Comparison of ENCODE assay signal across 8 mouse cellular contexts in the genomic region with DNA sequence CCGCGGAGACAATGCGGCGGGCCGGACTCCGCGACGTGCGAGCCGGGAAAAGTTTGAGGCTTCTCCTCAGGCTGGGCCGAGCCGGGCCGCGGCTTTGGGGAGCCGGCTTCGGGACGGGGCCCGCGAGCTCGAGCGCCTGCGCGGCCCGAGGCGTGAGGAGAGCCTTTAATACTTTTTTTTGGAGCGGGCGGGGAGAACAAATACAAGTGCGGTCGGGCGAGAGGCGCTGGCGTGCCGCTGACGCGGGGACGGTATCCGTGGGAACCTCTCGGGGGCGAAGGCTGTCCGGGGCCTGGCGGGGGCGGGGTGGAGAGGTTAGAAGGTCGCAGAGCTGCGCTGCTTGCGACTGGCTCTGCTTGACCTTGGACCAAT.
DNase-seq lines count a peak whose midpoint lies in the region; ATAC-seq and TF ChIP-seq lines count a peak whose summit lies in the region.

No protein-coding gene starts in this region.

- WGBS in heart, embryonic 12.5 days: under 1% methylated on average over 45 of the region's 45 CpGs
- under 1% methylated on average over 45 of the region's 45 CpGs for WGBS in kidney, postnatal 0 days
- 0% methylated on average over 45 of the region's 45 CpGs for WGBS in liver, embryonic 12.5 days (ENCODE audit: insufficient replicate concordance)
- WGBS in neural tube, embryonic 11.5 days: under 1% methylated on average over 45 of the region's 45 CpGs
- WGBS in stomach, postnatal 0 days: 1% methylated on average over 45 of the region's 45 CpGs

- DNase-seq in CD4-positive helper T cell, adult 2 months (ENCODE audit: low read depth, low spot score): peak; percentile 20
- peak; percentile 26 for DNase-seq in brain, embryonic 18.5 days (ENCODE audit: low read depth, low spot score)
- DNase-seq in kidney, postnatal 0 days (ENCODE audit: low spot score): peak; percentile 84
- peak; percentile 82 for DNase-seq in neural tube, embryonic 11.5 days (ENCODE audit: low spot score)
- DNase-seq in stomach, postnatal 0 days (ENCODE audit: low spot score): peak; percentile 76

- H3K27ac ChIP-seq in heart, embryonic 12.5 days (ENCODE audit: poor library complexity, severe bottlenecking): peak overlapping the region; percentile 94
- peak overlapping the region; percentile 96 for H3K27ac ChIP-seq in kidney, postnatal 0 days
- H3K27ac ChIP-seq in liver, embryonic 12.5 days: peak overlapping the region; percentile 90
- H3K27ac ChIP-seq in neural tube, embryonic 11.5 days (ENCODE audit: low read depth, low read length): peak overlapping the region; percentile 85
- peak overlapping the region; percentile 95 for H3K27ac ChIP-seq in stomach, postnatal 0 days (replicated peaks)

- ATAC-seq in heart, embryonic 12.5 days (ENCODE audit: insufficient number of reproducible peaks, low FRiP score): peak; percentile 83
- ATAC-seq in kidney, postnatal 0 days (replicated peaks; ENCODE audit: low FRiP score, low read depth): peak; percentile 56
- peak; percentile 56 for ATAC-seq in liver, embryonic 12.5 days
- ATAC-seq in neural tube, embryonic 11.5 days (ENCODE audit: insufficient read depth, low FRiP score, low TSS enrichment): peak; percentile 39; the same call in 1 of the 2 replicates
- ATAC-seq in stomach, postnatal 0 days (ENCODE audit: low FRiP score, low TSS enrichment): peak; percentile 77

- H3K27me3 ChIP-seq in erythroblast, embryonic 14.5 days (ENCODE audit: control insufficient read depth): no peaks in the 10 kb centered on the region
- H3K27me3 ChIP-seq in heart, embryonic 12.5 days (replicated peaks): no peaks in the 10 kb centered on the region
- H3K27me3 ChIP-seq in kidney, postnatal 0 days (ENCODE audit: insufficient read depth, low read length): no peaks in the 10 kb centered on the region
- no peaks in the 10 kb centered on the region for H3K27me3 ChIP-seq in liver, embryonic 12.5 days (replicated peaks)
- no peaks in the 10 kb centered on the region for H3K27me3 ChIP-seq in neural tube, embryonic 11.5 days (ENCODE audit: control insufficient read depth, insufficient read depth, low read length)
- H3K27me3 ChIP-seq in stomach, postnatal 0 days (ENCODE audit: control insufficient read depth, insufficient read depth, low read length): no peaks in the 10 kb centered on the region

- H3K4me3 ChIP-seq in erythroblast, embryonic 14.5 days (replicated peaks): peak overlapping the region; percentile 90
- H3K4me3 ChIP-seq in heart, embryonic 12.5 days: peak overlapping the region; percentile 80
- H3K4me3 ChIP-seq in kidney, postnatal 0 days (replicated peaks; ENCODE audit: low read depth, low read length): peak overlapping the region; percentile 84
- H3K4me3 ChIP-seq in liver, embryonic 12.5 days: peak overlapping the region; percentile 92
- peak overlapping the region; percentile 73 for H3K4me3 ChIP-seq in neural tube, embryonic 11.5 days (ENCODE audit: low read depth, low read length)
- peak overlapping the region; percentile 70 for H3K4me3 ChIP-seq in stomach, postnatal 0 days (ENCODE audit: low read depth, low read length)

- TF ChIP-seq EP300 in stomach, postnatal 0 days (optimal IDR thresholded peaks at IDR 0.05): no peak

- peak overlapping the region; percentile 94 for H3K9ac ChIP-seq in heart, embryonic 12.5 days
- H3K9ac ChIP-seq in kidney, postnatal 0 days (ENCODE audit: low read depth, low read length): peak overlapping the region; percentile 84
- H3K9ac ChIP-seq in liver, embryonic 12.5 days: peak overlapping the region; percentile 96
- peak overlapping the region; percentile 86 for H3K9ac ChIP-seq in neural tube, embryonic 11.5 days (ENCODE audit: low read length)
- peak overlapping the region; percentile 82 for H3K9ac ChIP-seq in stomach, postnatal 0 days (ENCODE audit: low read length)

- peaks cover 36% of the 10 kb centered on the region for H3K4me1 ChIP-seq in erythroblast, embryonic 14.5 days (ENCODE audit: control insufficient read depth)
- peaks cover 14% of the 10 kb centered on the region for H3K4me1 ChIP-seq in heart, embryonic 12.5 days (replicated peaks)
- peaks cover 11% of the 10 kb centered on the region; the same call in 1 of the 2 replicates for H3K4me1 ChIP-seq in kidney, postnatal 0 days (replicated peaks; ENCODE audit: insufficient read depth, low read length)
- peaks cover 28% of the 10 kb centered on the region for H3K4me1 ChIP-seq in liver, embryonic 12.5 days
- H3K4me1 ChIP-seq in neural tube, embryonic 11.5 days (ENCODE audit: control insufficient read depth, insufficient read depth, low read length): no peaks in the 10 kb centered on the region; the same call in 1 of the 2 replicates
- H3K4me1 ChIP-seq in stomach, postnatal 0 days (replicated peaks; ENCODE audit: control insufficient read depth, insufficient read depth): no peaks in the 10 kb centered on the region

- no peaks in the 10 kb centered on the region for H3K9me3 ChIP-seq in erythroblast, embryonic 14.5 days (ENCODE audit: control insufficient read depth, low read length)
- no peaks in the 10 kb centered on the region for H3K9me3 ChIP-seq in heart, embryonic 12.5 days (replicated peaks)
- no peaks in the 10 kb centered on the region for H3K9me3 ChIP-seq in kidney, postnatal 0 days (replicated peaks; ENCODE audit: low read length)
- H3K9me3 ChIP-seq in liver, embryonic 12.5 days (replicated peaks): no peaks in the 10 kb centered on the region
- H3K9me3 ChIP-seq in neural tube, embryonic 11.5 days (ENCODE audit: control insufficient read depth, low read length): no peaks in the 10 kb centered on the region
- no peaks in the 10 kb centered on the region for H3K9me3 ChIP-seq in stomach, postnatal 0 days (ENCODE audit: control insufficient read depth, low read length)

- peaks cover 24% of the 10 kb centered on the region for H3K36me3 ChIP-seq in erythroblast, embryonic 14.5 days (ENCODE audit: control insufficient read depth)
- H3K36me3 ChIP-seq in heart, embryonic 12.5 days: peaks cover 5% of the 10 kb centered on the region; the same call in 1 of the 2 replicates
- no peaks in the 10 kb centered on the region for H3K36me3 ChIP-seq in kidney, postnatal 0 days (ENCODE audit: insufficient read depth, low read length)
- peaks cover 14% of the 10 kb centered on the region; the same call in 1 of the 2 replicates for H3K36me3 ChIP-seq in liver, embryonic 12.5 days
- no peaks in the 10 kb centered on the region for H3K36me3 ChIP-seq in neural tube, embryonic 11.5 days (ENCODE audit: control insufficient read depth, insufficient read depth, low read length)
- no peaks in the 10 kb centered on the region for H3K36me3 ChIP-seq in stomach, postnatal 0 days (ENCODE audit: control insufficient read depth, insufficient read depth, low read length)

- H3K4me2 ChIP-seq in heart, embryonic 12.5 days: peak overlapping the region; percentile 70
- peak overlapping the region; percentile 84 for H3K4me2 ChIP-seq in kidney, postnatal 0 days (ENCODE audit: low read length)
- H3K4me2 ChIP-seq in liver, embryonic 12.5 days: peak overlapping the region; percentile 90
- H3K4me2 ChIP-seq in neural tube, embryonic 11.5 days (ENCODE audit: low read depth): peak overlapping the region; percentile 40
- peak overlapping the region; percentile 63 for H3K4me2 ChIP-seq in stomach, postnatal 0 days (replicated peaks; ENCODE audit: low read depth)

- TF ChIP-seq CTCF in kidney, postnatal 0 days (IDR thresholded peaks at IDR 0.05; ENCODE audit: low read depth): no peak
- TF ChIP-seq CTCF in stomach, postnatal 0 days (IDR thresholded peaks at IDR 0.05; ENCODE audit: low read depth): 0 out of 2 replicates have a peak, but pooled peaks have one; percentile 1

Comparison
In these comparisons a context has a peak if more than half of its experiments do, and no peak if none do; other contexts are left out.
1. Peak in every context shown above with its lines: DNase-seq, ATAC-seq, H3K4me3 ChIP-seq and H3K27ac ChIP-seq.
2. DNase-seq: peak in every context shown above with its lines; median percentile 84 in kidney, postnatal 0 days; 82 in neural tube, embryonic 11.5 days; 76 in stomach, postnatal 0 days; 26 in brain, embryonic 18.5 days; 20 in CD4-positive helper T cell, adult 2 months.
3. H3K4me2 ChIP-seq: peak in every context shown above with its lines; median percentile 90 in liver, embryonic 12.5 days; 84 in kidney, postnatal 0 days; 70 in heart, embryonic 12.5 days; 63 in stomach, postnatal 0 days; 40 in neural tube, embryonic 11.5 days.